29 mouse cellular contexts compared by ENCODE assay signal in the genomic region with DNA sequence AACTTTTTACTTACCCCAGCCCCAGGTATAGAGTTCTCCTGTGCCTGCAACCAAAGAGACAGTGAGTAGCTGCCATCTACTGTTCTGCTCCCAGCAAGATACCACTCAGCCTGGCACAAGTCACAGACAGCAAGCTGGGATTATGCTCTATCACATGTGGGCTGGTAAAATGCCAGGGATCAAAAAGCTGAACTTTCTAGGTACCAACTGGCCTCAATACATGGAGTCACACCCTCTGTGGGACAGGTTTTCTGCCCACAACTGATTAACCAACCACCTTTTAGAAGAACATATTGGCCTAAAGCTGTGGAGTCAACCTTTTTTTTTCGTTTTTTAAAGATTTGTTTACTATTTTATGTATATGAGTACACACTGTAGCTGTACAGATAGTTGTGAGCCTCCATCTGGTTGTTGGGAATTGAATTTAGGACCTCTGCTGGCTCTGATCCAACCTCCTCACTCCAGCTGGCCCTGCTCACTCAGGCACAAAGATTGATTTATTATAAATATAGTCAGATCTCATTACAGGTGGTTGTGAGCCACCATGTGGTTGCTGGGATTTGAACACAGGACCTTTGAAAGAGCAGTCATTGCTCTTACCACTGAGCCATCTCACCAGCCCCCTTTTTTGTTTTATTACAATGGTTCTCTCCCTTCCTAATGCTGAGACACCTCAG. TPM values are rescaled to one million over a fixed set of nuclear protein-coding genes. Genes with fewer than 3 reads are reported as not detected.
DNase-seq lines count a peak whose midpoint lies in the region; ATAC-seq lines count a peak whose summit lies in the region.
"Had no signal": no experiment of that assay in that cellular context is flagged by ENCODE, and none has a peak within 500 bp of the region (broad histone marks: within the 10 kb centered on the region; RNA-seq: fewer than 3 reads in every experiment).

No protein-coding gene starts in this region.

- H3K27ac ChIP-seq in kidney, embryonic 16.5 days (ENCODE audit: low read length) = no peak overlapping the region
- H3K27ac ChIP-seq: embryonic facial prominence, embryonic 10.5 days; embryonic facial prominence, embryonic 13.5 days; forebrain, embryonic 13.5 days; gastrocnemius, adult 2 months; heart, embryonic 15.5 days; hindbrain, embryonic 12.5 days; hindbrain, embryonic 15.5 days had no signal

- H3K4me3 ChIP-seq in kidney, embryonic 16.5 days (ENCODE audit: low read length) = no peak overlapping the region
- H3K4me3 ChIP-seq: embryonic facial prominence, embryonic 10.5 days; embryonic facial prominence, embryonic 13.5 days; erythroblast, embryonic 14.5 days; forebrain, embryonic 13.5 days; gastrocnemius, adult 2 months; heart, embryonic 12.5 days; heart, embryonic 15.5 days; hindbrain, embryonic 12.5 days; hindbrain, embryonic 15.5 days had no signal

- 0 out of 2 replicates have a peak, but pooled peaks cover 3% of the 10 kb centered on the region for H3K4me1 ChIP-seq in kidney, embryonic 16.5 days (ENCODE audit: insufficient read depth, low read length)
- H3K4me1 ChIP-seq: embryonic facial prominence, embryonic 13.5 days; hindbrain, embryonic 12.5 days had no signal

- H3K27me3 ChIP-seq in kidney, embryonic 16.5 days (ENCODE audit: insufficient read depth, low read length) = no peaks in the 10 kb centered on the region
- H3K27me3 ChIP-seq: embryonic facial prominence, embryonic 13.5 days; forebrain, embryonic 13.5 days; heart, embryonic 12.5 days; heart, embryonic 15.5 days; hindbrain, embryonic 12.5 days; hindbrain, embryonic 15.5 days; Patski had no signal

- no peaks in the 10 kb centered on the region for H3K9me3 ChIP-seq in kidney, embryonic 16.5 days (ENCODE audit: low read length)
- H3K9me3 ChIP-seq: embryonic facial prominence, embryonic 10.5 days; embryonic facial prominence, embryonic 13.5 days; forebrain, embryonic 13.5 days; heart, embryonic 12.5 days; heart, embryonic 15.5 days; hindbrain, embryonic 12.5 days; hindbrain, embryonic 15.5 days had no signal

- no peak for ATAC-seq in kidney, embryonic 16.5 days (ENCODE audit: low FRiP score, low TSS enrichment)
- ATAC-seq in megakaryocyte-erythroid progenitor cell, adult 5-6 weeks (replicated peaks; ENCODE audit: low FRiP score, low TSS enrichment, poor library complexity, severe bottlenecking) = peak; percentile 51
- ATAC-seq: CD4-positive, CD25-positive, alpha-beta regulatory T cell, adult 4 months; forebrain, embryonic 13.5 days; forebrain, postnatal 0 days; Patski had no signal

- H3K9ac ChIP-seq in kidney, embryonic 16.5 days (replicated peaks; ENCODE audit: low read length) = no peak overlapping the region
- H3K9ac ChIP-seq: embryonic facial prominence, embryonic 13.5 days; forebrain, embryonic 13.5 days; forebrain, postnatal 0 days; heart, embryonic 12.5 days; heart, embryonic 15.5 days; hindbrain, embryonic 12.5 days; hindbrain, embryonic 15.5 days had no signal

- no peak overlapping the region for H3K4me2 ChIP-seq in kidney, embryonic 16.5 days (replicated peaks; ENCODE audit: low read depth, low read length)
- H3K4me2 ChIP-seq: embryonic facial prominence, embryonic 13.5 days; forebrain, embryonic 13.5 days; heart, embryonic 12.5 days; heart, embryonic 15.5 days; hindbrain, embryonic 12.5 days; hindbrain, embryonic 15.5 days had no signal

- DNase-seq in heart, adult 11 months = peak; percentile 80
- DNase-seq in heart, postnatal 4 days = no peak
- DNase-seq in kidney, postnatal 14 days = peak; percentile 25
- DNase-seq in MN1 (ENCODE audit: low spot score) = peak; percentile 75
- no peak for DNase-seq in thymus, postnatal 10 days (ENCODE audit: low spot score in 2 of 2)
- DNase-seq in thymus, postnatal 0 days (ENCODE audit: low spot score) = no peak
- DNase-seq: adrenal gland, postnatal 10 days; adrenal gland, postnatal 36 days; cerebellum, adult 18-20 months; cerebellum, postnatal 36 days; embryo, embryonic 11 days; forebrain, postnatal 0 days; gastrocnemius, adult 2 months; gastrocnemius, postnatal 14 days; heart, adult 18-20 months; heart, postnatal 10 days; heart, postnatal 36 days had no signal

- H3K36me3 ChIP-seq in kidney, embryonic 16.5 days (ENCODE audit: insufficient read depth, low read length) = peaks cover 57% of the 10 kb centered on the region

- whole genome bisulfite sequencing in kidney, embryonic 16.5 days = 68% methylated on average over 1 of the region's 1 CpGs

RNA-seq across cellular contexts. Expression of a gene that starts 6.7 kb away (rescaled TPM):
- 1 to 10 TPM; 8.5 to 9.5 TPM for total RNA-seq in heart, postnatal 4 days (2021)
- polyA plus RNA-seq in kidney, embryonic 16.5 days (2015; fragmentation: Nextera tagmentation; extraction: Ambion mirVana) = 7.8 and 11.6 TPM in 2 replicates
- 22.7 and 26.3 TPM in 2 replicates for total RNA-seq in megakaryocyte-erythroid progenitor cell, adult 5-6 weeks (2014; fragmentation: Nextera tagmentation)
- total RNA-seq in megakaryocyte-erythroid progenitor cell, adult 5-6 weeks (2017) = 20.4 and 25.0 TPM in 2 replicates
- polyA plus RNA-seq in thymus, postnatal 0 days (2015; fragmentation: Nextera tagmentation; extraction: Ambion mirVana) = 5.0 and 10.5 TPM in 2 replicates

RNA-seq across cellular contexts. Expression of a gene that starts 23.2 kb away (rescaled TPM):
- total RNA-seq in heart, postnatal 4 days (2021) = 10 to 100 TPM; 22.9 to 24.9 TPM
- 46.5 and 48.2 TPM in 2 replicates for polyA plus RNA-seq in kidney, embryonic 16.5 days (2015; fragmentation: Nextera tagmentation; extraction: Ambion mirVana)
- 11.2 and 24.2 TPM in 2 replicates for total RNA-seq in megakaryocyte-erythroid progenitor cell, adult 5-6 weeks (2014; fragmentation: Nextera tagmentation)
- 20.1 and 23.2 TPM in 2 replicates for total RNA-seq in megakaryocyte-erythroid progenitor cell, adult 5-6 weeks (2017)
- polyA plus RNA-seq in thymus, postnatal 0 days (2015; fragmentation: Nextera tagmentation; extraction: Ambion mirVana) = 31.0 and 32.3 TPM in 2 replicates

RNA-seq across cellular contexts. Expression of a gene that starts 23.3 kb away (rescaled TPM):
- 100 to 1,000 TPM; 132 to 141 TPM for total RNA-seq in heart, postnatal 4 days (2021)
- 146 and 151 TPM in 2 replicates for polyA plus RNA-seq in kidney, embryonic 16.5 days (2015; fragmentation: Nextera tagmentation; extraction: Ambion mirVana)
- total RNA-seq in megakaryocyte-erythroid progenitor cell, adult 5-6 weeks (2014; fragmentation: Nextera tagmentation) = 75.1 and 96.7 TPM in 2 replicates
- total RNA-seq in megakaryocyte-erythroid progenitor cell, adult 5-6 weeks (2017) = 135 and 138 TPM in 2 replicates
- 103 and 113 TPM in 2 replicates for polyA plus RNA-seq in thymus, postnatal 0 days (2015; fragmentation: Nextera tagmentation; extraction: Ambion mirVana)

RNA-seq across cellular contexts. Expression of a gene that starts 25.3 kb away (rescaled TPM):
- total RNA-seq in heart, postnatal 4 days (2021) = 10 to 100 TPM; 40.9 to 42.1 TPM
- polyA plus RNA-seq in kidney, embryonic 16.5 days (2015; fragmentation: Nextera tagmentation; extraction: Ambion mirVana) = 22.6 and 23.8 TPM in 2 replicates
- total RNA-seq in megakaryocyte-erythroid progenitor cell, adult 5-6 weeks (2014; fragmentation: Nextera tagmentation) = 13.2 and 17.8 TPM in 2 replicates
- 10.9 and 40.6 TPM in 2 replicates for total RNA-seq in megakaryocyte-erythroid progenitor cell, adult 5-6 weeks (2017)
- polyA plus RNA-seq in thymus, postnatal 0 days (2015; fragmentation: Nextera tagmentation; extraction: Ambion mirVana) = 8.4 and 12.7 TPM in 2 replicates

RNA-seq across cellular contexts. Expression of a gene that starts 48.1 kb away (rescaled TPM):
- total RNA-seq in heart, postnatal 4 days (2021) = 10 to 100 TPM; 10.6 TPM
- polyA plus RNA-seq in kidney, embryonic 16.5 days (2015; fragmentation: Nextera tagmentation; extraction: Ambion mirVana) = 11.4 and 17.0 TPM in 2 replicates
- 33.6 and 37.9 TPM in 2 replicates for total RNA-seq in megakaryocyte-erythroid progenitor cell, adult 5-6 weeks (2014; fragmentation: Nextera tagmentation)
- 43.4 and 54.7 TPM in 2 replicates for total RNA-seq in megakaryocyte-erythroid progenitor cell, adult 5-6 weeks (2017)
- 5.6 and 6.8 TPM in 2 replicates for polyA plus RNA-seq in thymus, postnatal 0 days (2015; fragmentation: Nextera tagmentation; extraction: Ambion mirVana)

Comparison
In these comparisons a context has a peak if more than half of its experiments do, and no peak if none do; other contexts are left out.
1. DNase-seq: peak in heart, adult 11 months (single experiment), kidney, postnatal 14 days (single experiment) and MN1 (single experiment); none in heart, postnatal 4 days (single experiment), thymus, postnatal 10 days (0 of 2) and thymus, postnatal 0 days (single experiment).